Mouse (Mus musculus): ENCODE results near the gene Aqp5.

The Aqp5 gene

GRCm38 (mm10) chr15:99590429-99591084 is at the start of gene Aqp5:
Gene Aqp5, plus strand, starts transcription at chr15:99590782.
- no peak for DNase-seq (ENCODE audit: low read depth)

- DNase-seq (ENCODE audit: low read depth), result no peak
These were observed 46.5 kb upstream of the Aqp5 start for GRCm38 (mm10) chr15:99544047-99544446.

GRCm38 (mm10) chr15:99546596-99546995 is 44.0 kb upstream of the Aqp5 start:
- no peak for DNase-seq (ENCODE audit: low read depth)

- no peak for DNase-seq (ENCODE audit: low read depth)
These were observed 42.9 kb upstream of the Aqp5 start for GRCm38 (mm10) chr15:99547732-99548131.

GRCm38 (mm10) chr15:99549901-99550300 is 40.7 kb upstream of the Aqp5 start:
- DNase-seq (ENCODE audit: low read depth), result no peak

- DNase-seq (ENCODE audit: low read depth), result no peak
These were observed 36.8 kb upstream of the Aqp5 start for GRCm38 (mm10) chr15:99553767-99554166.

GRCm38 (mm10) chr15:99558947-99559346 is 31.6 kb upstream of the Aqp5 start:
- DNase-seq (ENCODE audit: low read depth), result no peak

- DNase-seq (ENCODE audit: low read depth), result no peak
These were observed 30.3 kb upstream of the Aqp5 start for GRCm38 (mm10) chr15:99560246-99560645.

GRCm38 (mm10) chr15:99567371-99567770 is 23.2 kb upstream of the Aqp5 start:
- no peak for DNase-seq (ENCODE audit: low read depth)

- DNase-seq (ENCODE audit: low read depth), result no peak
These were observed 21.9 kb upstream of the Aqp5 start for GRCm38 (mm10) chr15:99568682-99569081.

- DNase-seq (ENCODE audit: low read depth), result no peak
These were observed 21.5 kb upstream of the Aqp5 start for GRCm38 (mm10) chr15:99569123-99569522.

- DNase-seq (ENCODE audit: low read depth), result no peak
These were observed 11.6 kb upstream of the Aqp5 start, which contains the start of gene Aqp2 for GRCm38 (mm10) chr15:99578802-99579485. Gene Aqp2, plus strand, starts transcription at chr15:99579055.

- no peak for DNase-seq (ENCODE audit: low read depth)
These were observed 6.9 kb upstream of the Aqp5 start for GRCm38 (mm10) chr15:99583463-99584344.

GRCm38 (mm10) chr15:99584407-99585202 is 6.0 kb upstream of the Aqp5 start:
- no peak for DNase-seq (ENCODE audit: low read depth)

GRCm38 (mm10) chr15:99585741-99586140 is 4.8 kb upstream of the Aqp5 start:
- no peak for DNase-seq (ENCODE audit: low read depth)

GRCm38 (mm10) chr15:99586525-99586924 is 4.1 kb upstream of the Aqp5 start:
- no peak for DNase-seq (ENCODE audit: low read depth)

- no peak for DNase-seq (ENCODE audit: low read depth)
These were observed 1.3 kb upstream of the Aqp5 start for GRCm38 (mm10) chr15:99589237-99589636.

GRCm38 (mm10) chr15:99589704-99590103 is 878 bp upstream of the Aqp5 start:
- no peak for DNase-seq (ENCODE audit: low read depth)

GRCm38 (mm10) chr15:99592177-99592576 is 1.6 kb downstream of the Aqp5 start:
- no peak for DNase-seq (ENCODE audit: low read depth)

GRCm38 (mm10) chr15:99592877-99593276 is 2.3 kb downstream of the Aqp5 start:
- no peak for DNase-seq (ENCODE audit: low read depth)

GRCm38 (mm10) chr15:99594951-99595350 is 4.4 kb downstream of the Aqp5 start:
- DNase-seq (ENCODE audit: low read depth), result no peak
